Mouse (Mus musculus) heart, embryonic 12.5 days (tissue): ENCODE data around the gene Pde4d. TPM values are rescaled to one million over a fixed set of nuclear protein-coding genes. Genes with fewer than 3 reads are reported as not detected.

ENCODE experiments used
- ATAC-seq: fragments of 200-750 bp; cut with Nextera tagmentation; 2 replicates; pipeline ENCODE4 v1.8.0; 2017; ENCODE audit warnings: moderate TSS enrichment, moderate library complexity; ENCODE audit not compliant: insufficient number of reproducible peaks, low FRiP score
- H3K27ac ChIP-seq: fragments of 300-500 bp; sonication (generic); 2 replicates; pipeline ENCODE4 v1.5.1; 2016; ENCODE audit warnings: mild to moderate bottlenecking, moderate library complexity; ENCODE audit not compliant: poor library complexity, severe bottlenecking
- H3K27me3 ChIP-seq: fragments of 300-500 bp; sonication (generic); replicated peaks from 2 replicates; pipeline ENCODE4 v1.6.1; 2016; ENCODE audit warnings: mild to moderate bottlenecking, moderate library complexity
- H3K36me3 ChIP-seq: fragments of 300-500 bp; sonication (generic); 2 replicates; pipeline ENCODE4 v1.6.1; 2016; ENCODE audit warnings: mild to moderate bottlenecking, moderate library complexity
- H3K4me1 ChIP-seq: fragments of 300-500 bp; sonication (generic); replicated peaks from 2 replicates; pipeline ENCODE4 v1.6.1; 2016; ENCODE audit warnings: mild to moderate bottlenecking
- H3K4me2 ChIP-seq: fragments of 300-500 bp; sonication (generic); 2 replicates; pipeline ENCODE4 v1.6.1; 2016; ENCODE audit warnings: mild to moderate bottlenecking, moderate library complexity
- H3K4me3 ChIP-seq: fragments of 300-500 bp; sonication (generic); 2 replicates; pipeline ENCODE4 v1.5.1; 2016; ENCODE audit warnings: mild to moderate bottlenecking
- H3K9ac ChIP-seq: fragments of 300-500 bp; sonication (generic); 2 replicates; pipeline ENCODE4 v1.6.1; 2016; ENCODE audit warnings: mild to moderate bottlenecking, moderate library complexity
- H3K9me3 ChIP-seq: fragments of 300-500 bp; sonication (generic); replicated peaks from 2 replicates; pipeline ENCODE4 v1.6.1; 2016; ENCODE audit warnings: mild to moderate bottlenecking, moderate library complexity
- WGBS: fragments of 180-500 bp; shearing (Covaris S2); methylation state at CpG from one replicate; pipeline ENCODE4 v1.1.7; 2016; 5-methylcytosine and 5-hydroxymethylcytosine counted together
- polyA plus RNA-seq: library from polyadenylated mRNA; unstranded; fragments of >200 nt; fragmentation: Nextera tagmentation; extraction: Ambion mirVana; gene quantifications from 2 replicates; pipeline ENCODE4 v1.2.1, GENCODE M21; 2016

Pde4d gene
- polyA plus RNA-seq, 1 experiment from 2014 or later, result 34.2 TPM

GRCm38 (mm10) chr13:109175852-109176621, 726.3 kb downstream of the Pde4d start:
- no peak for ATAC-seq
- H3K4me3 ChIP-seq, result no peak overlapping the region
- H3K9ac ChIP-seq, result no peak overlapping the region
- H3K9me3 ChIP-seq, result no peaks in the 10 kb centered on the region
- H3K4me2 ChIP-seq, result no peak overlapping the region
- H3K27ac ChIP-seq, result no peak overlapping the region
- no peaks in the 10 kb centered on the region for H3K4me1 ChIP-seq
- 77% methylated on average over 11 of the region's 11 CpGs for WGBS
- no peaks in the 10 kb centered on the region for H3K27me3 ChIP-seq
- H3K36me3 ChIP-seq, result no peaks in the 10 kb centered on the region

DNA sequence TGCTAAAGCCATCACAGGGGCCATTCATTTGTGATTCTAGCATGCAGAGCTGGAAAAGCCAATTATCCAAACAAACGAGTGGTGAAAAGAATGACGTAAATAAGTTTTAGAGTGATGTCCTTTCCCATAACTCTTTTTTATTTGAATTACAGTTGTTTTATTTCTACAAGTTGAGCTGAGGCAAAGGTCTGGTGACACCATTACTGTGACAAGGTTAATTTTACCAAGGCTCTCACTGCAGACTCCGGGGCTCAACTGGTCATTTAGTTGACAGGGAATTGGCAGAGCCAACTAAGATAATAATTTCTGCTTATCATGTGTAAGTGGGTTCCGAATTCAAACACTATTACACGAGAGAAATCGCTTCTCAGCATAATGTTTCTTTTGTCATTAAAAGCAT, 731.6 kb downstream of the Pde4d start:
- WGBS, result 69% methylated on average over 6 of the region's 6 CpGs
- Histone ChIP-seq H3K4me2 (no peak overlapping the region), H3K9ac (no peak overlapping the region), H3K27ac (no peak overlapping the region), H3K4me1 (no peaks in the 10 kb centered on the region), H3K4me3 (no peak overlapping the region), H3K9me3 (no peaks in the 10 kb centered on the region), H3K36me3 (no peaks in the 10 kb centered on the region), H3K27me3 (no peaks in the 10 kb centered on the region)
- no peak for ATAC-seq

DNA sequence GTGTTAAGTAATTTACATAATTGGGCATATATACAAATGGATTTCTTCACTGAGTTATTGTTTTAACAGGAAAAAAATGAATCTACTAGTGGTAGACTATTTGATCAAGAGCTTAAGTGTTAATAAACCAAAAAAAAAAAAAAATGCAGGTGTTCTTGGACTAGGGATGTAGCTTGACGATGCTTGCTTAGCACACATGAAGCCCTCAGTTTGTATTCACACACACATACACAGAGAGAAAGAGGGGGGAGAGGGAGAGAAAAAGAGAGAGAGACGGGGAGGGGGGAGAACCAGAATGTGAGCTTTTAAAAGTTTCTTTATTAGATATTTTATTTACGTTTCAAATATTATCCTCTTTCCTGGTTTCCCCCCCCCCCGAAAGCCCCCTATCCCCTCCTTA, 740.9 kb downstream of the Pde4d start:
- no peak overlapping the region for H3K4me2 ChIP-seq
- 76% methylated on average over 4 of the region's 4 CpGs for WGBS
- no peaks in the 10 kb centered on the region for H3K9me3 ChIP-seq
- H3K4me1 ChIP-seq, result no peaks in the 10 kb centered on the region
- no peak overlapping the region for H3K9ac ChIP-seq
- H3K27ac ChIP-seq, result no peak overlapping the region
- ATAC-seq, result no peak
- no peaks in the 10 kb centered on the region for H3K36me3 ChIP-seq
- no peak overlapping the region for H3K4me3 ChIP-seq
- no peaks in the 10 kb centered on the region for H3K27me3 ChIP-seq

DNA sequence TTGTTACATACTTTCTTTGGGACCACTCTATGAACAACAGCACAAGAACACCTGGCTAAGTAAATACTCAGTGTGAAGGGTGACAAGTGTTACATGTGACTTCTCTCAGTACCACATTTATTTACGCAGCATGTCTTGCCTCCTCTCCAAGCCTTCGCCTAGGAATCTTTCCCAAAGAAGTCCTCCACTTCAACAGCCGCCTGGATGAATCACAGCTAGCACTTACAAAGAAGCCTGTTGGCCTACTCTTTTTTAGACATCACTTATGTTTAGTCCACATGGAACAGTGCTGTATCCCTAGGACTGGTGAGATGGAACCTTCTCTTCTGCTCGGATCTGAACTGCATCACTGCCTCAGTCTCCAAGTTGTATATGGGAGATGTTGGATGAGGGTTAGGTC, 741.4 kb downstream of the Pde4d start:
- Histone ChIP-seq H3K4me1 (no peaks in the 10 kb centered on the region), H3K9me3 (no peaks in the 10 kb centered on the region), H3K36me3 (no peaks in the 10 kb centered on the region), H3K27me3 (no peaks in the 10 kb centered on the region), H3K4me3 (no peak overlapping the region), H3K9ac (no peak overlapping the region), H3K27ac (no peak overlapping the region), H3K4me2 (no peak overlapping the region)
- no peak for ATAC-seq
- WGBS, result 79% methylated on average over 4 of the region's 4 CpGs

- Histone ChIP-seq H3K4me3 (no peak overlapping the region), H3K27me3 (no peaks in the 10 kb centered on the region), H3K4me2 (no peak overlapping the region), H3K9me3 (no peaks in the 10 kb centered on the region), H3K27ac (no peak overlapping the region), H3K4me1 (no peaks in the 10 kb centered on the region), H3K9ac (no peak overlapping the region), H3K36me3 (no peaks in the 10 kb centered on the region)
- 30% methylated on average over 9 of the region's 9 CpGs for WGBS
- ATAC-seq, result no peak
These were observed 755.8 kb downstream of the Pde4d start for GRCm38 (mm10) chr13:109205541-109205940.

GRCm38 (mm10) chr13:109208607-109209006, 758.9 kb downstream of the Pde4d start:
- 91% methylated on average over 16 of the region's 16 CpGs for WGBS
- Histone ChIP-seq H3K36me3 (no peaks in the 10 kb centered on the region), H3K9me3 (no peaks in the 10 kb centered on the region), H3K9ac (no peak overlapping the region), H3K4me2 (no peak overlapping the region), H3K27me3 (0 out of 2 replicates have a peak, but pooled peaks cover 8% of the 10 kb centered on the region), H3K4me3 (no peak overlapping the region), H3K4me1 (peaks cover 12% of the 10 kb centered on the region; the same call in 1 of the 2 replicates), H3K27ac (no peak overlapping the region)
- ATAC-seq, result no peak

DNA sequence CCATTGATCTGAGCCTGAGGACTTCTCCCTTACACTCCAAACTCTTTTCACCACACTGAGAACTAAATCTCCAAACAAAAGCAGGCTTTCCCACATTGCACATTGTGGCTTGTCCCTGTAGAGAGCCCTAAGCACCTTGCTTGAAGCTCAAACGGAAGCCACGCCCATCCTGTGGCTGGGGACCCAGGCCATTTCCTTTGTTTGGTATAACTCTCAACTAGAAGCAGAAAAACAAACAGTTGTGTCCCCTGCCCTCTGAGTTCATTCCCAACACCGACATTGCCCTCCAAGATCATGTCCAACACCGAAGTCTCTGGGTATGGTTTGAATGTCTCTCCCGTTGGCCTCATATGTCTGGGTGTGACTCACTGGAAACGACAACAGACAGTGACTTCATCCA, 759.7 kb downstream of the Pde4d start:
- peaks cover 12% of the 10 kb centered on the region; the same call in 1 of the 2 replicates for H3K4me1 ChIP-seq
- 0 out of 2 replicates have a peak, but pooled peaks cover 8% of the 10 kb centered on the region for H3K27me3 ChIP-seq
- H3K36me3 ChIP-seq, result no peaks in the 10 kb centered on the region
- 61% methylated on average over 6 of the region's 6 CpGs for WGBS
- H3K9me3 ChIP-seq, result no peaks in the 10 kb centered on the region
- H3K27ac ChIP-seq, result no peak overlapping the region
- no peak overlapping the region for H3K9ac ChIP-seq
- H3K4me2 ChIP-seq, result no peak overlapping the region
- ATAC-seq, result no peak
- no peak overlapping the region for H3K4me3 ChIP-seq

DNA sequence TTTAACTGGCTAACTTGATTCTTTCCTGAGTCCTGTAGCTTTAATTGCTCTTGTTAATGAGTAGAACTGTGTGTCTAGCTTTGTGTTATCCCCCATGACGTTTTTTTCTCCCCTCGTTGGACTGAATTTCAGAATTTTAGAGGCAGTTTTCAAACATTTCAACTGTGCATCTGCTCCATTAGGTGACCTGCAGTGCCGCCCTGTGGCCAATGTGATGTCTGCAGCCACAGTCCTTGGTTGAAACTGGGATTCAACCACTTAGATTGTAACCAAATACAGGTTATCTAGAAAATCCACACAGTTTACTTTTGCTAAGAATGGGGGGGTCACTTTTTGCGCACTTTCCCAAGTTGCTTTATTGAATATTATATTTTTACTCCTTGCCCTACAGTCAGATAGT, 760.7 kb downstream of the Pde4d start:
- WGBS, result 4% methylated on average over 4 of the region's 4 CpGs

DNA sequence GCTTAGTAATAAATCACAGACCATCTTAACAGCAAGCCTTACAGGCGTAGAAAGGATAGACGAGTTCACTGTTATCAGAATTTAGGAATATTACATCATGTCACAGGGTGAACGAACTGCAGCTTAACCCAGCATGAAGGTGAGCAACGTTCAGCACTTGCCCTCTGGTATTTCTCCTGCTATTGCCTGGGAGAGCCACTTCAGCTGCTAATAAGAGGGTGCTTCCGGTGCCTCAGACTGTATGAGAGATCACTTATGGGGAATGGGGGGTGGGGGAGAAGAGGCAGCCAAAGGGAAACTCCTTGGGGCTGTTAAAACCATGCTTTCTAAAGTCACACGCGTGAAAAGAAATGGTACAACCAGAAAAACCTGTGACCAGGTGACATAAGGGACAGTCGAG, 761.7 kb downstream of the Pde4d start:
- no peaks in the 10 kb centered on the region for H3K9me3 ChIP-seq
- H3K36me3 ChIP-seq, result no peaks in the 10 kb centered on the region
- WGBS, result 49% methylated on average over 8 of the region's 8 CpGs
- ATAC-seq, result no peak
- peak overlapping the region; percentile 49; the same call in 1 of the 2 replicates for H3K9ac ChIP-seq
- no peak overlapping the region for H3K27ac ChIP-seq
- peak overlapping the region; percentile 37 for H3K4me3 ChIP-seq
- H3K27me3 ChIP-seq, result 0 out of 2 replicates have a peak, but pooled peaks cover 8% of the 10 kb centered on the region
- peaks cover 12% of the 10 kb centered on the region; the same call in 1 of the 2 replicates for H3K4me1 ChIP-seq
- H3K4me2 ChIP-seq, result peak overlapping the region; percentile 71

More for the DNA sequence above, 760.7 kb downstream of the Pde4d start:
- no peak for ATAC-seq
- Histone ChIP-seq H3K27me3 (0 out of 2 replicates have a peak, but pooled peaks cover 8% of the 10 kb centered on the region), H3K27ac (no peak overlapping the region), H3K36me3 (no peaks in the 10 kb centered on the region), H3K4me2 (no peak overlapping the region), H3K4me1 (peaks cover 12% of the 10 kb centered on the region; the same call in 1 of the 2 replicates), H3K9me3 (no peaks in the 10 kb centered on the region), H3K9ac (no peak overlapping the region), H3K4me3 (no peak overlapping the region)

DNA sequence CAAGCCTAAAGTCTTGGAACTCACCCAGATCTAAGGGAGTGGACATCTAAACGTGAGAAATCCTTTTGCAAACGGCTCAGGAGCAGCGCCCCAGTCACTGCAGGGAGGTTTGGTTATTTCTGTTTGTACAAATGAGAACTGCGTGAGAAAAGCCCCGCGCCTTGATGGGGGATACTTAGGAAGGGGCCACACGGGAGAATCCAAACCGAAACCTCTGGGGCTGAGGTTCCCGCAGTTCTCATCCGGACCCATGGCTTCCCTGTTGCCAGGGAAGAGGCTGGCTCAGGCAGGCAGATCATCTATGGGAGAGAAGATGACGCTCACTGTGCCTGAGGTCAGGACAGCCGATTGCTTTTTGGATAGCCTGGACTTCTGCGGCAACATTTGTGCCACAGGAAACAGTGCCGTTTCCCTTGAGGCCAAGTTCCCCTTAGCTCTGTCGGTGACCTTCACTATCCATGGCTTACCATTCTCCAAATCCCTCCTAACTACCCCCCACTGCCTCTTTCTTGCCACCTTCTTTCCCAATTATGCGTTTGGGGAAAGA, 762.3 kb downstream of the Pde4d start:
- Histone ChIP-seq H3K4me2 (peak overlapping the region; percentile 71), H3K9ac (peak overlapping the region; percentile 49), H3K9me3 (no peaks in the 10 kb centered on the region), H3K4me1 (peaks cover 12% of the 10 kb centered on the region; the same call in 1 of the 2 replicates), H3K27ac (no peak overlapping the region), H3K36me3 (no peaks in the 10 kb centered on the region), H3K4me3 (peak overlapping the region; percentile 37), H3K27me3 (0 out of 2 replicates have a peak, but pooled peaks cover 8% of the 10 kb centered on the region)
- WGBS, result 29% methylated on average over 16 of the region's 16 CpGs
- ATAC-seq, result no peak

DNA sequence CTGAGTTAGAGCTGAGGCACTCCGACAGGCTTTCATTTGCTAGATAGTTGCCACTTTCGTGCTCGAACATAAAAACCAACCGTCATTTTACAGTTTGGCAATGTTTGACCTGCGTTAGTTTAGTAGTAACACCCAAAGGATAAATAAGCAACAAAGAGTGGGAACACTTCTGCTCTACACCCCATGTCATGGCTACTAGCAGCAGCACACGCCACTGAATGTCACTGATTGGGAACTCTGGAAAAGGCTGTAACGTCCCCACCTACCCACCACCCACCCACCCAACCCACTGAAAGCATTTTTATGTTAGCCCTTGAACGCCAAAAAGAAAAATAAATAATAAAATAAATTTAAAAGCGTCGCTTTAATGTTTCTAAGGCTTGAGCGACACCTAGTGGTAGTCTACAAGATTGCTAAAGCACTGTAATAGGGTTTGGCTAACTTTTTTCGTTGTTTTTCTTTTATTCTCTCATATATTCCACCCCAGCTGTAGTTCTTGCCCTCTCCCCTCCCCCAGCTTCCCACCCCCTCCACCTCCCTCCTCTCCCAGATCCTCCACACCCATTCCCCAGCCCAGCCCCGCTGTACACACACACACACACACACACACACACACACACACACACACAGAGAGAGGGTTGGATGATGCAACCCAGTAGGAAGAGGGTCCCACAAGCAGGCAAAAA, 763.2 kb downstream of the Pde4d start:
- Histone ChIP-seq H3K9me3 (no peaks in the 10 kb centered on the region), H3K4me3 (peak overlapping the region; percentile 37), H3K27me3 (0 out of 2 replicates have a peak, but pooled peaks cover 8% of the 10 kb centered on the region), H3K9ac (no peak overlapping the region), H3K27ac (no peak overlapping the region), H3K4me1 (peaks cover 12% of the 10 kb centered on the region; the same call in 1 of the 2 replicates), H3K36me3 (no peaks in the 10 kb centered on the region), H3K4me2 (peak overlapping the region; percentile 71)
- ATAC-seq, result peak; percentile 25; the same call in 1 of the 2 replicates
- 19% methylated on average over 12 of the region's 13 CpGs for WGBS
